Mouse (Mus musculus) spleen, adult 10 weeks (tissue): ENCODE results near the gene Slc7a6. TPM values are rescaled to one million over a fixed set of nuclear protein-coding genes. Genes with fewer than 3 reads are reported as not detected.

Experiments
- polyA plus RNA-seq: library from polyadenylated mRNA; stranded (reverse); fragments of 350-450 nt; fragmentation: Illumina TruSeq; extraction: RNeasy Lipid Tissue Mini Kit (QIAGEN cat#74804); gene quantifications from one replicate; pipeline ENCODE4 v1.2.3, GENCODE M21; 2015; ENCODE audit warnings: low replicate concordance; ENCODE audit not compliant: insufficient read depth

Gene Slc7a6
- 27.4 TPM for polyA plus RNA-seq

DNA sequence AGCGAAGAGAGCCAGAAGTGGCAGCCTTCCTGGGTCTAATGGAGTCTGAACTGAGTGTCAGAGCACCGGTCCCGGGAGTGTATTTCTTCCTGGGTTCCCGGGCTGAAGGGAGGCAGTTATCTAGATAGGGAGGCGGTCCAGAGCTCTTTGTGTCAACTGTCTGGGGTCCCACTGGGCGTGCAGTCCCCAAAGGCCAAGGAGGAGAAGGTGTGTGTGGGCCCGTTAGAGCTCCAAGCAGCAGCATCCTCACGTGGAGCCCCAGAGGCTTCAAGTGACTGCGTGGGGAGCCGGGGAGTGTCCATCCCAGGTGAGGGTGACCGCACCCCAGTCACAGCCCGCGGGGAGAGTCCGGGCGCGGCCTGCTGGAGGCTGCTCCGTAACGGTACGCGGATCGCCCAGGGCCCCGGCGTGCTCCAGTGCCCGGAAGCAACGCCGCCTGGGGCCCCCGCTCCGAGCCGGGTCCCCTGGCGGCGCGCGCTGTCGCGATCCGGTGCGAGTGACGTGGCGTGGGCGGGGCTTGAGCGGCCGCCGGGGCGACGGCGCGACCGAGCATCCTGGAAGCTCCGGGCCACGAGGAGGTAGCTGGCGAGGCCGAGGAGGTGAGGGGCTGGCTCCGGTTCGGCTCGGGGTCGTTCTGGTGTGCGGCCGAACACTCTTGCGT lies at the start of gene Slc7a6:
Gene Slc7a6, plus strand, starts transcription at position 502 of the 661 bp plus-strand sequence.

DNA sequence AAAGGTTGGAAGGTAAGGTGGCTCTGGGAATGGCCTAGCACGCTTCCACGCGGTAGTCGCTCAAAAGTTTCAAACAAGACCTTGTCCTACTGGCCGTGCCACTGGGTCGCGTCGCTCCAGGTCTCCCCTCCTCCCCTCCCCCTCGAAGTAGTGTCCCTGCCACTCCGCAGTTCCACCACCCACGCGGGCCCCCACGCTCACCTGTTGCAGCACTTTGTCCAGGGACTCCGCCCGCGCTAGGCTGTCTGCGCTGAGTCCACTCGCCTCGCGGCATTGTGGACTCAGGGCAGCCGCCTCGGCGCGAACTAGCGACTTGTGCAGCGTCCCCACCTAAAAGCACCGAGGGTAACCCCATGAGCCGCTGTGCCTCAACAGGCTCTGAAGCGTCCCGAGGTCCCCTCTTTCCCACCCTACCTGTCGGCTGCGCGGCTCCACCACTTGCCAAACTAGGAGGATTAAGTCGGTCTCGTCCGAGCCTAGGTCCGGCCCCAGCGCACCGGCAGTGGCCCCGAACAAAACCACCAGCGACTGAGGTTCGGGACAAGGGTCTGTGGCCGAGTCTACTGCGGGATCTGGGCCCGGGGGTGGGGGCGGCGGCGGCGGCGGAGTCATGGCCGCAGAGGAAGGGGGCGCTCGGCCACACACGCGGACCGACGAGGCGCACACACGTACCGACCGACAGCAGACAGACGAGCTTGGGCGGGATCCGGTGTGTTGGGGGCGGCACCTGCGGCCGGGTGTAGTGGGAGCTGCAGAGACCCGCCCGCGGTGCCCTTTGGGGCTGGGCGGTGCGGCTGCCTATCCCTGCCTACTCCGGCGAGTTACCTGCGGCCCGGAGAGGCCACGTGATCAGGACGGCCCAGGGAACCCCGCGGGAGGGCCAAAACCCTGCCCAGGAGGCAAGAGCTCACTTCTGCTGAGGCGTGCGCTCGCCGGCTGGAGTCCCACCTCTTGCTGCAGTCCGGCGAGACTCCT lies 32.2 kb upstream of the Slc7a6 start, which contains the start of gene Esrp2:
Gene Esrp2, minus strand, starts transcription at position 819 of the 975 bp plus-strand sequence.

DNA sequence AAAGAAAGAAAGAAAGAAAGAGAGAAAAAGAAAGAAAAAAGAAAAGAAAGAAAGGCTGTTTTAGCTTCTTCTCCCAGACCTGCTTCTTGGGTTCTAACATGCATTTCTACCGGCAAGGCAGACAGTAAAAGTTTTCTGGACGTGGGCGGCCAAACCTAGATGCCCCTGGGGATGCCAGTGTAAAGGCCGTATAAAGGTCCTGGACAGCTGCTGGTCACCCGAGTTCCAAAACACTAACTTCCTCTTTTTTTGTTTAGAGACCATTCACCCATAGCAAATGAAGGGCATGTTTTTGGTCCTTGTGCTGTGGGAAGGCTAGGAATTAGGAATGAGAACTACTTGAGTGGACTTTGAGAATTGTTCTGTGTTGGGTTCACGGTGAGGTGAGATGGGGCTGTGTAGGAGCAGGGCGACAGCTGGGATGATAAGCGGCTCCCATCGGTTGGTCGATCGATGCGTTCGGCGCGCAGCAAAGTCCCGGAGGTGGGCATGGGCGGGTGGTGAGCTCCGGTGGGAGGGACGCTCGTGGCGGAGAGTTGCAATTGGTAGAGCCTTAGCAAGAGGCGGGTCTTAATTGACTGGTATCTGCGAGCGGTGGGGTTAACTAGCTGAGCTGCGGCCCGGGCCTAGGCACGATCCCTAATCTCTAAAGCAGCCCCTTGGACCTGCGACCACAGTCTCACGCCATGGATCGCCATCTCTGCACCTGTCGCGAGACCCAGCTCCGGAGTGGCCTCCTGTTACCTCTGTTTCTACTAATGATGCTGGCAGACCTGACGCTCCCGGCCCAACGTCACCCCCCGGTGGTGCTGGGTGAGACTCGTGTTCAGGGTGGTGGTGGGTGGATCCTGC lies 18.6 kb upstream of the Slc7a6 start, which contains the start of gene Pla2g15:
Gene Pla2g15, plus strand, starts transcription at position 599 of the 852 bp plus-strand sequence.

DNA sequence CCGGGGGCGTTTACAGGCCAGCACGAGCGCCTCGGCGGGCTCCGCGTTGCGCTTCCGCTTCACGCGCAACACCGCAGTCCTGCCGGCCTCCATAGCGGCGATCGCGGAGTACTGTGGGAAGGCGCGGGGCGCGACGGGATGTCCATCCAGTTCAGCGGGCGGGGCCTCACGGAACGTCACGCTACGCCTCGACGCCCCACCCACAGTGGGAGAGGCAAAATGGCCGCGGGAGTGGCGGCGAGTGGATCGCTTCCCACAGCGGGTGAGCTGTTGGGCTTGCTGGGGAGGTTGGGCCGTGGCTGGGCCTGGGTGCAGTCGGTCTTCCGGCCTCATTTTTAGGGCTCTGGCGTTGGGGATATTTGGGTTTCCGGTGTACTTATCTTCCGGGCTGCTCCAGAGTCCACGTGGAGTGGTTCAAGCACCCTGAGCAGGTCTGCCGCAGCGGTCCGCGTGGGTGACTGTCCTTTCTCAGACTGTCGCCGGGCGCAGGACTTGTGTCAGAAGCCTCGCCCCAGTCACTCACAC lies 42.2 kb downstream of the Slc7a6 start, which contains the start of the genes Slc7a6os and Prmt7:
Gene Slc7a6os, minus strand, starts transcription at position 115 of the 525 bp plus-strand sequence.
Gene Prmt7, plus strand, starts transcription at position 116 of the 525 bp plus-strand sequence.

Other genes with a start within 250 kb of the Slc7a6 start
- gene Ctrl, start 235.0 kb upstream of the Slc7a6 start, polyA plus RNA-seq: 3.9 TPM
- gene Psmb10, start 230.4 kb upstream of the Slc7a6 start, polyA plus RNA-seq: 35.5 TPM
- 1.4 TPM for gene Lcat, start 225.5 kb upstream of the Slc7a6 start, polyA plus RNA-seq
- 10.7 TPM for gene Slc12a4, start 202.8 kb upstream of the Slc7a6 start, polyA plus RNA-seq
- 0.22 TPM for gene Dpep3, start 189.4 kb upstream of the Slc7a6 start, polyA plus RNA-seq
- gene Dus2, start 177.5 kb upstream of the Slc7a6 start, polyA plus RNA-seq: 16.9 TPM
- not detected for gene Dpep2nb, start 162.9 kb upstream of the Slc7a6 start, polyA plus RNA-seq
- gene Ddx28, start 157.0 kb upstream of the Slc7a6 start, polyA plus RNA-seq: 6.9 TPM
- gene Nfatc3, start 110.0 kb upstream of the Slc7a6 start, polyA plus RNA-seq: 110 TPM
- gene Esrp2, start 31.9 kb upstream of the Slc7a6 start, polyA plus RNA-seq: 0.06 TPM
- gene Pla2g15, start 18.5 kb upstream of the Slc7a6 start, polyA plus RNA-seq: 32.9 TPM
- 79.5 TPM for gene Slc7a6os, start 42.1 kb downstream of the Slc7a6 start, polyA plus RNA-seq
- 20.2 TPM for gene Prmt7, start 42.1 kb downstream of the Slc7a6 start, polyA plus RNA-seq
- 0.50 TPM for gene Smpd3, start 169.1 kb downstream of the Slc7a6 start, polyA plus RNA-seq
- gene Zfp90, start 246.5 kb downstream of the Slc7a6 start, polyA plus RNA-seq: 23.4 TPM